Mouse (Mus musculus) bone marrow, adult 2 months (tissue): ENCODE data around the gene Ccdc9b.

Experiments
- CTCF ChIP-seq: fragments of 200-500 bp; IDR thresholded peaks from 2 replicates; pipeline ENCODE4 v1.5.1; 2011; ENCODE audit warnings: low read length, control low read depth; ENCODE audit not compliant: control insufficient read depth, insufficient read depth
- POLR2A ChIP-seq: fragments of 200-500 bp; IDR thresholded peaks from 2 replicates; pipeline ENCODE4 v1.6.1; 2011; ENCODE audit warnings: low read depth, mild to moderate bottlenecking, control low read depth, low read length, borderline replicate concordance; ENCODE audit not compliant: control insufficient read depth

GRCm38 (mm10) chr2:118762784-118763148 lies 305 bp upstream of the Ccdc9b start:
- TF ChIP-seq POLR2A (no peak), CTCF (no peak)
